Mouse (Mus musculus) limb, embryonic 14.5 days (tissue): ENCODE measurements around the gene Stpg2. TPM values are rescaled to one million over a fixed set of nuclear protein-coding genes. Genes with fewer than 3 reads are reported as not detected.

Experiments used
- ATAC-seq: fragments of 200-750 bp; cut with Nextera tagmentation; 2 replicates; pipeline ENCODE4 v1.8.0; 2017; ENCODE audit warnings: low read depth, moderate number of reproducible peaks, moderate TSS enrichment; ENCODE audit not compliant: low FRiP score
- DNase-seq: peaks from one replicate; pipeline ENCODE4 v3.0.0-alpha.2; 2015; ENCODE audit warnings: low spot score
- H3K27ac ChIP-seq: fragments of 300-500 bp; sonication (generic); replicated peaks from 2 replicates; pipeline ENCODE4 v1.5.1; 2014; ENCODE audit warnings: low read depth, mild to moderate bottlenecking, low read length, moderate library complexity, mixed read lengths
- H3K27me3 ChIP-seq: fragments of 300-500 bp; sonication (generic); 2 replicates; pipeline ENCODE4 v1.6.1; 2014; ENCODE audit warnings: low read length, mixed read lengths; ENCODE audit not compliant: control insufficient read depth, insufficient read depth
- H3K36me3 ChIP-seq: fragments of 300-500 bp; sonication (generic); 2 replicates; pipeline ENCODE4 v1.6.1; 2014; ENCODE audit warnings: mild to moderate bottlenecking, low read length, moderate library complexity, mixed read lengths; ENCODE audit not compliant: control insufficient read depth, insufficient read depth
- H3K4me1 ChIP-seq: fragments of 300-500 bp; sonication (generic); 2 replicates; pipeline ENCODE4 v1.6.1; 2014; ENCODE audit warnings: antibody characterized with exemption, low read length, mixed read lengths; ENCODE audit not compliant: control insufficient read depth, insufficient read depth
- H3K4me2 ChIP-seq: fragments of 300-500 bp; sonication (generic); replicated peaks from 2 replicates; pipeline ENCODE4 v1.6.1; 2014; ENCODE audit warnings: low read depth, mild to moderate bottlenecking, low read length, moderate library complexity; ENCODE audit not compliant: severe bottlenecking
- H3K4me3 ChIP-seq: fragments of 300-500 bp; sonication (generic); replicated peaks from 2 replicates; pipeline ENCODE4 v1.5.1; 2014; ENCODE audit warnings: low read length
- H3K9ac ChIP-seq: fragments of 300-500 bp; sonication (generic); 2 replicates; pipeline ENCODE4 v1.6.1; 2014; ENCODE audit warnings: mild to moderate bottlenecking, low read depth, low read length, moderate library complexity; ENCODE audit not compliant: severe bottlenecking
- H3K9me3 ChIP-seq: fragments of 300-500 bp; sonication (generic); 2 replicates; pipeline ENCODE4 v1.6.1; 2016; ENCODE audit warnings: low read length; ENCODE audit not compliant: control insufficient read depth
- POLR2A ChIP-seq: fragments of 200-500 bp; IDR thresholded peaks from 2 replicates; pipeline ENCODE4 v1.8.0; 2012; ENCODE audit warnings: inconsistent platforms, mild to moderate bottlenecking, moderate library complexity, borderline replicate concordance; ENCODE audit not compliant: insufficient read depth, insufficient read length; ENCODE audit errors: extremely low read depth
- WGBS: fragments of 180-500 bp; shearing (Covaris S2); extraction: QIAGEN DNeasy Blood & Tissue Kit; methylation state at CpG from one replicate; pipeline ENCODE4 v1.1.7; 2014; 5-methylcytosine and 5-hydroxymethylcytosine counted together
- polyA plus RNA-seq, 2 experiments: library from polyadenylated mRNA; depleted of rRNA in 1 of 2; stranded (reverse) in 1 of 2; unstranded in 1 of 2; fragments of >200 nt; fragmentation: Nextera tagmentation in 1 of 2; extraction: Ambion mirVana in 1 of 2; gene quantifications; 2 replicates each; pipeline versions ENCODE4 v1.2.1 to v1.2.3; 2012 to 2014

The Stpg2 gene
- polyA plus RNA-seq, 2 experiments = not detected

DNA sequence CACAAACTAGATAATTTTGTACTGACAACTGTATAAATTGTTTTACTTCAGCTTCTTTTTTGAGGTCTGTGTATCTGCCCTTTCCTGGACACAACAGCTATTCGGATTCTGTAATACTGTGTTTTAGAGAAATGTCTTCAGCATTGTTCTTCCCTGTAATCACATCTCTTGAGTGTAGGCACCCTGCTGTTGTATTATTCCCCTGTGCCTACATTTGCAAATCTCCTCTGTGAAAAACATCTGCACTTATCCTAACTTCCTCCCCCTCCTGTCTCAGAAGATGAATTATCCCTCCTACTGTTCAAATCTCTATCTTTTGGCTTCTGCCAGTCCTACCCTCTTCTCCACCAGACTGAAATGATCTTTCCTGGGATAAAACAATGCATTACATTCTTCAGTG is 28.6 kb upstream of the Stpg2 start:
- DNase-seq (no peak), ATAC-seq (no peak)
- Histone ChIP-seq H3K36me3 (no peaks in the 10 kb centered on the region), H3K9ac (no peak overlapping the region), H3K9me3 (no peaks in the 10 kb centered on the region), H3K27ac (no peak overlapping the region), H3K4me2 (no peak overlapping the region), H3K27me3 (no peaks in the 10 kb centered on the region), H3K4me1 (no peaks in the 10 kb centered on the region), H3K4me3 (no peak overlapping the region)
- no peak for TF ChIP-seq POLR2A
- WGBS = 72% methylated on average over 1 of the region's 1 CpGs

DNA sequence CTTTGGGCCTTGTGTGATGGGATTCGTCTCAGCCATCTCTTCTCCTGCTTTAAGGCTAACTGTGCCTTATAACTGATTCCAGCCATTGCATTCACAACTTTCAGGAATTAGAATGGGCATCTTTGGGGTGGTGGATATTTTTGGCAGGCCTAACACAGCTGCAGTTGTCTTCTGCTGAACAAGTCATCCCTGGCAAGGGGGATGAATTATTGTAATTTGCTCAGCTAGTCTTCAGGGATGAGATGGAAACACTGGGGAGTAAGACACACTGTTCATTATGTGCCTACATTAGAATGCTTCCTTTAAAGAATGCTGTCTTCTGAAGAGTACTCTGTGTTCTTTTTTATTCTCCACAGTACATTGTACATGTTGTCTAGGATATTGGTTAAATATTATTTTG is 14.0 kb upstream of the Stpg2 start:
- Histone ChIP-seq H3K4me2 (no peak overlapping the region), H3K27ac (no peak overlapping the region), H3K27me3 (no peaks in the 10 kb centered on the region), H3K9me3 (no peaks in the 10 kb centered on the region), H3K36me3 (no peaks in the 10 kb centered on the region), H3K9ac (no peak overlapping the region), H3K4me1 (no peaks in the 10 kb centered on the region), H3K4me3 (no peak overlapping the region)
- 69% methylated on average over 1 of the region's 1 CpGs for WGBS
- ATAC-seq = no peak
- TF ChIP-seq POLR2A = no peak
- DNase-seq = no peak

DNA sequence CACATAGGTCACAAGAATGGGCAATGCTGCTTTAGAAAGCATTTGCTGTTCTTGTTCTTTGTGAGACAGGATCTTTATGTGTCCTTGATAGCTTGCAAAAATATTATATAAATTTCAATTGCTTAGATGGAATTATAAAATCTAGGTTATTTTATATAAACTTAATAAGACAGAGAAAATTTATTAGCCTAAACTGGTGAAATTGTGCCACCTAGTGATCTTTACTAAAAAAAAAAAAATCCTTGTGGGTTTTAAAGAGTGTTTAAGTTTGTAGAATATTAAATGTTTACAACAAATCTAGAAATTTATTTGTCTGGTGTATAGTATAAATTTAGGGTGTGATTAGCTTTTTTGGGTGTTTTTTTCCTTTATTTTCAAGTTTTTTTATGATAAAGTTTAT is 11.6 kb upstream of the Stpg2 start:
- no peaks in the 10 kb centered on the region for H3K4me1 ChIP-seq
- no peak overlapping the region for H3K27ac ChIP-seq
- H3K36me3 ChIP-seq = no peaks in the 10 kb centered on the region
- H3K27me3 ChIP-seq = no peaks in the 10 kb centered on the region
- H3K4me3 ChIP-seq = no peak overlapping the region
- no peak overlapping the region for H3K4me2 ChIP-seq
- no peak for ATAC-seq
- H3K9me3 ChIP-seq = no peaks in the 10 kb centered on the region
- no peak for TF ChIP-seq POLR2A
- no peak overlapping the region for H3K9ac ChIP-seq
- no peak for DNase-seq

DNA sequence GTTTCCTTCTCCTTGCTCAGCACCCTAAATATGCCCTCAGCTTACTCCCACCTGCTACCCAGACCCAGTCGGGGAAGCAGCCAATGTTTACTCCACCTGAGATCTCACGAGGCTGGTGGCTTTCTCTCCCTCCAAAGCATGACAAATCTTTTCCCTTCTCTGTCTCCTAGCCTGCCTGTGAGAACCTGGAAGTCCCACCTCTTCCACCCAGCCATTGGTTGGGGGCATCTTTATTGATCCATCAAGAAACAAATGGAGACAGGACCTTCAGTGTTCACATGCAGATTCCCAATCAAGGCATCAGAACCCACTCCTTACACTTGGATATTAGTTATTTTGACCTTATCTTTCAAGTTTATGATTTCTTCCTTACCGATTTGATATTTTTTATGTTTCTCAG is 7.1 kb upstream of the Stpg2 start:
- no peaks in the 10 kb centered on the region for H3K36me3 ChIP-seq
- no peak overlapping the region for H3K27ac ChIP-seq
- H3K4me2 ChIP-seq = no peak overlapping the region
- H3K9me3 ChIP-seq = no peaks in the 10 kb centered on the region
- peaks cover 2% of the 10 kb centered on the region; the same call in 1 of the 2 replicates for H3K27me3 ChIP-seq
- H3K4me3 ChIP-seq = no peak overlapping the region
- DNase-seq = no peak
- H3K4me1 ChIP-seq = no peaks in the 10 kb centered on the region
- 72% methylated on average over 3 of the region's 3 CpGs for WGBS
- H3K9ac ChIP-seq = no peak overlapping the region
- TF ChIP-seq POLR2A = no peak
- ATAC-seq = no peak

DNA sequence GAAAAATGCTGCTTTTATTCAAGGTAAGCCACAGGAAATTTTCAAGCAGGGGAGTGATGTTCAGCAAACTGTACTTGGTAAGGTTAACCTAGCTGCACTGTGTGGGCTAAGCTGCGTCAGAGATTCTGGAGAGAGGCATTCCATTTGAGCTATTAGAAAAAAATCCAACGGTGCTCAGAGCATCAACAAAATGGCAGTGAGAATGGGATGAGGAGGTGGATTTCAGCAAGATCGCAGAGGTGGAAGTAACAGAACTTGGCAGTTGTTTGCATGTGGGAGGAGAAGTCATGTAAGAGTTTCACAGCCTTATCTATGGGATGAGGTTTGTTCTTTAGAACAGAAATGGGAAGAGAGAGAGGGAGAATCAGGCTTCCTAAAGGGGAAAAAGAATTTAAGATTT is 5.2 kb upstream of the Stpg2 start:
- H3K4me2 ChIP-seq = no peak overlapping the region
- H3K27me3 ChIP-seq = peaks cover 4% of the 10 kb centered on the region; the same call in 1 of the 2 replicates
- 76% methylated on average over 3 of the region's 3 CpGs for WGBS
- no peak overlapping the region for H3K9ac ChIP-seq
- no peak overlapping the region for H3K4me3 ChIP-seq
- ATAC-seq = no peak
- no peak for DNase-seq
- H3K36me3 ChIP-seq = no peaks in the 10 kb centered on the region
- no peaks in the 10 kb centered on the region for H3K9me3 ChIP-seq
- TF ChIP-seq POLR2A = no peak
- no peaks in the 10 kb centered on the region for H3K4me1 ChIP-seq
- no peak overlapping the region for H3K27ac ChIP-seq

DNA sequence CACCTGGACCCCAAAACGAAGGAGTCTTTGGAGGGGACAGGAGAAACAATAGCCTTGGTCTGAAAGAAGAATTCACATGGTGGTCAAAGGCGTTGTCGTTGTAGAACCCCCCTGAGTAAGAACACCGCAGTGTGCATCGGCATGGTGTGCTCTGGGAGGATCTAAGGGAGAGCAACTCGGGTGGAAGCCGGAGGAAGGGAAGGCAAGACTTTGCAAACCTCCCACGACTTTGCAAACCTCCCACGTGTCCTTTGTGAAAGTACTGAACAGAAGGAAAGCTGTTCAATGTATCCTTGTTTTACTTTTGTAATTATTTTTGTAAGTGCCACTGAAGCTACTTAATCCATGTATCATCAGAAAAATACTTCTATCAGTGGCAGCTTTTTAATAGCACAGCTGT is 11.5 kb downstream of the Stpg2 start:
- ATAC-seq = no peak
- Histone ChIP-seq H3K4me3 (no peak overlapping the region), H3K9me3 (no peaks in the 10 kb centered on the region), H3K4me1 (no peaks in the 10 kb centered on the region), H3K27me3 (no peaks in the 10 kb centered on the region), H3K9ac (no peak overlapping the region), H3K27ac (no peak overlapping the region), H3K36me3 (no peaks in the 10 kb centered on the region), H3K4me2 (no peak overlapping the region)
- no peak for TF ChIP-seq POLR2A
- no peak for DNase-seq
- 69% methylated on average over 9 of the region's 9 CpGs for WGBS
